Mouse (Mus musculus) right cerebral cortex, postnatal 10 days (tissue): Measurements from ENCODE around the gene Itga5.
A peak's percentile ranks its signal among the peaks of the same experiment; 100 is the strongest.
"Not testable (repeated sequence)": the region's sequence is repeated elsewhere in the genome, so short reads cannot be mapped to it uniquely, and the experiment has no call there.

Experiments
- DNase-seq, 2 experiments: peaks; one replicate each; pipeline ENCODE4 v3.0.0; 2021; ENCODE audit warnings: low spot score in 2 of 2

Itga5 gene

GRCm38 (mm10) chr15:103366376-103367149 lies at the start of gene Itga5:
Itga5 (minus strand) TSS chr15:103366763.
- DNase-seq: peak in 1 of 2 experiments; percentile 61

GRCm38 (mm10) chr15:103405586-103405985 lies 39.0 kb upstream of the Itga5 start:
- not testable (repeated sequence) for DNase-seq

GRCm38 (mm10) chr15:103401361-103401760 lies 34.8 kb upstream of the Itga5 start:
- no peak for DNase-seq

- no peak for DNase-seq
Observed at GRCm38 (mm10) chr15:103393577-103393976, 27.0 kb upstream of the Itga5 start.

GRCm38 (mm10) chr15:103388556-103389145 lies 22.1 kb upstream of the Itga5 start:
- no peak for DNase-seq

GRCm38 (mm10) chr15:103383771-103384488 lies 17.4 kb upstream of the Itga5 start:
- DNase-seq: no peak

- no peak for DNase-seq
Observed at GRCm38 (mm10) chr15:103382795-103383406, 16.3 kb upstream of the Itga5 start.

GRCm38 (mm10) chr15:103382075-103382474 lies 15.5 kb upstream of the Itga5 start:
- DNase-seq: no peak

- no peak for DNase-seq
Observed at GRCm38 (mm10) chr15:103378665-103379356, 12.2 kb upstream of the Itga5 start.

GRCm38 (mm10) chr15:103377752-103378664 lies 11.4 kb upstream of the Itga5 start:
- no peak for DNase-seq

GRCm38 (mm10) chr15:103376837-103377269 lies 10.3 kb upstream of the Itga5 start:
- DNase-seq: no peak

GRCm38 (mm10) chr15:103375112-103375800 lies 8.7 kb upstream of the Itga5 start:
- DNase-seq: no peak

GRCm38 (mm10) chr15:103372461-103372860 lies 5.9 kb upstream of the Itga5 start:
- no peak for DNase-seq

- no peak for DNase-seq
Observed at GRCm38 (mm10) chr15:103371741-103372140, 5.2 kb upstream of the Itga5 start.

- DNase-seq: no peak
Observed at GRCm38 (mm10) chr15:103371208-103371607, 4.6 kb upstream of the Itga5 start.

GRCm38 (mm10) chr15:103370462-103370861 lies 3.9 kb upstream of the Itga5 start:
- no peak for DNase-seq

GRCm38 (mm10) chr15:103369123-103369522 lies 2.6 kb upstream of the Itga5 start:
- DNase-seq: no peak

GRCm38 (mm10) chr15:103368179-103368940 lies 1.8 kb upstream of the Itga5 start:
- DNase-seq: no peak
